32 mouse cellular contexts compared by ENCODE assay signal in genomic region chr3:123305611-123306010, GRCm38 (mm10).
"Had no signal": no experiment of that assay in that cellular context is flagged by ENCODE, and none has a peak within 500 bp of the region (broad histone marks: within the 10 kb centered on the region; RNA-seq: fewer than 3 reads in every experiment).

No protein-coding gene starts in this region.

- H3K9ac ChIP-seq: limb, embryonic 12.5 days; limb, embryonic 13.5 days; limb, embryonic 15.5 days; liver, embryonic 12.5 days; liver, embryonic 13.5 days; liver, embryonic 14.5 days; liver, embryonic 15.5 days; liver, postnatal 0 days; lung, embryonic 14.5 days; lung, embryonic 15.5 days; midbrain, embryonic 12.5 days; midbrain, embryonic 13.5 days; midbrain, embryonic 15.5 days; neural tube, embryonic 12.5 days had no signal

- H3K9me3 ChIP-seq: limb, embryonic 10.5 days; limb, embryonic 15.5 days; liver, embryonic 12.5 days; liver, embryonic 13.5 days; liver, embryonic 15.5 days; lung, embryonic 15.5 days; midbrain, embryonic 10.5 days; midbrain, embryonic 12.5 days; midbrain, embryonic 15.5 days; neural tube, embryonic 12.5 days had no signal

- H3K4me2 ChIP-seq: limb, embryonic 12.5 days; limb, embryonic 13.5 days; limb, embryonic 15.5 days; liver, embryonic 11.5 days; liver, embryonic 12.5 days; liver, embryonic 13.5 days; liver, embryonic 15.5 days; lung, embryonic 14.5 days; lung, embryonic 15.5 days; midbrain, embryonic 11.5 days; midbrain, embryonic 12.5 days; midbrain, embryonic 13.5 days; midbrain, embryonic 15.5 days; neural tube, embryonic 12.5 days had no signal

- ATAC-seq: liver, embryonic 12.5 days; liver, postnatal 0 days; lung, postnatal 0 days; midbrain, embryonic 13.5 days; midbrain, embryonic 15.5 days; midbrain, embryonic 16.5 days had no signal

- H3K4me3 ChIP-seq: limb, embryonic 10.5 days; limb, embryonic 12.5 days; limb, embryonic 13.5 days; limb, embryonic 15.5 days; liver, embryonic 12.5 days; liver, embryonic 13.5 days; liver, embryonic 15.5 days; lung, embryonic 15.5 days; megakaryocyte, embryonic 14.5 days; midbrain, embryonic 10.5 days; midbrain, embryonic 12.5 days; midbrain, embryonic 13.5 days; midbrain, embryonic 15.5 days; myocyte; neural tube, embryonic 12.5 days had no signal

- DNase-seq: left cerebral cortex, postnatal 4 days; liver; liver, embryonic 13.5 days; liver, postnatal 0 days; lung, adult 18-20 months; lung, adult 2 months; lung, embryonic 14.5 days; lung, postnatal 10 days; lung, postnatal 14 days; lung, postnatal 36 days; lung, postnatal 4 days; midbrain, embryonic 14.5 days had no signal

- H3K27me3 ChIP-seq: limb, embryonic 12.5 days; limb, embryonic 13.5 days; limb, embryonic 15.5 days; liver, embryonic 12.5 days; liver, embryonic 13.5 days; liver, embryonic 15.5 days; lung, embryonic 15.5 days; megakaryocyte, embryonic 14.5 days; midbrain, embryonic 12.5 days; midbrain, embryonic 13.5 days; midbrain, embryonic 15.5 days; neural tube, embryonic 12.5 days had no signal

- H3K36me3 ChIP-seq: midbrain, embryonic 10.5 days; midbrain, embryonic 12.5 days; midbrain, embryonic 13.5 days; midbrain, embryonic 15.5 days; neural tube, embryonic 12.5 days had no signal

- H3K27ac ChIP-seq: limb, embryonic 10.5 days; limb, embryonic 12.5 days; limb, embryonic 13.5 days; limb, embryonic 15.5 days; liver, embryonic 12.5 days; liver, embryonic 13.5 days; liver, embryonic 14.5 days; liver, embryonic 15.5 days; lung, embryonic 15.5 days; macrophage; midbrain, embryonic 10.5 days; midbrain, embryonic 12.5 days; midbrain, embryonic 13.5 days; midbrain, embryonic 15.5 days; neural tube, embryonic 12.5 days had no signal

- H3K4me1 ChIP-seq: limb, embryonic 10.5 days; limb, embryonic 13.5 days; limb, embryonic 15.5 days; liver, embryonic 12.5 days; liver, embryonic 13.5 days; liver, embryonic 15.5 days; lung, embryonic 15.5 days; megakaryocyte, embryonic 14.5 days; midbrain, embryonic 10.5 days; midbrain, embryonic 12.5 days; midbrain, embryonic 13.5 days; midbrain, embryonic 15.5 days; neural tube, embryonic 12.5 days had no signal
